Mouse (Mus musculus): ENCODE data around the gene Tuft1.
"Not testable (repeated sequence)": the region's sequence is repeated elsewhere in the genome, so short reads cannot be mapped to it uniquely, and the experiment has no call there.

Tuft1 gene

GRCm38 (mm10) chr3:94659142-94659748 is 573 bp upstream of the Tuft1 start:
- peak in 1 of 2 experiments; percentile 31 for DNase-seq

GRCm38 (mm10) chr3:94657852-94658739 is 576 bp downstream of the Tuft1 start:
- not testable (repeated sequence) for DNase-seq

DNA sequence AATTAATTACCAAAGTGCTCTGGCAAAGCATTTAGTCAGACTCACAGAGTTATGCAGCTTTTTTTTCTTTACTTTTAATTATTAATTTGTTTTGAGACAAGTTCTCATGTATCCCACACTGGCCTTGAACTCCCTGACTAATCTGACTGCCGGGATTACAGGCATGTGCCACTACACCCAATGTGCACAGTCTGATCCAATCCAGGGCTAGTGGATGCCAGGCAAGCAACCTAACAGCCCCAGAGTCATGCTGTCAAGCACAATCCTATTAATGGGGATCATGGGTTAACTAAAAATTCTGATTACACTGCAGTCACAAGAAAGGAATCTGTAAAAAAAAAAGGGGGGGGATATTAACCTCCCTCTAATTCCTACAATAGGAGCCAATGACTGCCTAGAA is 4.7 kb downstream of the Tuft1 start:
- not testable (repeated sequence) for DNase-seq

- peak; percentile 60 to 85 for DNase-seq
These were observed 8.3 kb downstream of the Tuft1 start for GRCm38 (mm10) chr3:94650409-94650808.

GRCm38 (mm10) chr3:94648755-94649590 is 9.7 kb downstream of the Tuft1 start:
- peak; percentile 50 to 52 for DNase-seq

- not testable (repeated sequence) for DNase-seq
These were observed 16.0 kb downstream of the Tuft1 start, which contains the start of gene Gm10972 for GRCm38 (mm10) chr3:94642495-94643162. Gm10972 (plus strand) TSS chr3:94643112.

- no peak for DNase-seq
These were observed 28.8 kb downstream of the Tuft1 start for GRCm38 (mm10) chr3:94629876-94630275.

DNA sequence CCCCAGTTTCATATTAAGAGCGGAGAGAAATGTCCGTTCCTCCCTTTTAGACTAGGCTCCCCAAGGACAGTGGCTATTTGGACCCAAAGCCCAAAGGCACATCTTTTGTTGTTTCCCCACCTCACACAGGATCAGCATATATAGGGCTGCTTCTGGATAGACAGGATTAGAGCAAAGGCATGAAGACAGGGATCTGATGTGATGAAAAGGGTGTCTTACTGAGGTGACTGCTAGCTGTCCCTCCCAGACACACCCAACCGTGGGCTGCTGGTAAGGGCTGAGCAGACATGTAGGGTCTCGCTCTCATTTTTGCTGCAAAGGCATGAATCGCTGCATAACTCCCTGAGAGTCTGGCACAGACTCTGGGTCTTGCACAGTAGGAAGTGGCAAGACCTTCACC is 30.0 kb downstream of the Tuft1 start:
- no peak for DNase-seq

GRCm38 (mm10) chr3:94624281-94624680 is 34.4 kb downstream of the Tuft1 start:
- no peak for DNase-seq

- no peak for DNase-seq
These were observed 36.1 kb downstream of the Tuft1 start for GRCm38 (mm10) chr3:94622550-94622949.

- peak; percentile 61 to 76 for DNase-seq
These were observed 36.7 kb downstream of the Tuft1 start for GRCm38 (mm10) chr3:94621740-94622507.

DNA sequence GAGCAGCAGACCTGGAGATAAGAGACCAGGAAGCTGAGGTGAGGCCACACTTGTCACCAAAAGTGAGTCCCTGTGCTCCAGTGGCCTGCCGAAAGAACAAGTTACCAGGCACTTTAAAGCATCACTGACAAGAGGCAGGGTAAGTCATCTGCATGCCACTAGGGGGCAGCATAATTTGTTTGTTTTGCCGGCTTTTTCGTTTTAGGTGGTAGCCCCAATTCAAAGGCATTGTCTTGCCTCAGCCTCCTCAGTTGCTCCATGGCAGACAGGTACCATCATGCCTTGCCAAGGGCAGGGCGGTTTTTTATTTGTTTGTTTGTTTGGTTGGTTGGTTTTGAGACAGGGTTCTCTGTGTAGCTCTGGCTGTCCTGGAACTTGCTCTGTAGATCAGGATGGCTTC is 42.0 kb downstream of the Tuft1 start:
- DNase-seq, result peak in 1 of 2 experiments; percentile 50

DNA sequence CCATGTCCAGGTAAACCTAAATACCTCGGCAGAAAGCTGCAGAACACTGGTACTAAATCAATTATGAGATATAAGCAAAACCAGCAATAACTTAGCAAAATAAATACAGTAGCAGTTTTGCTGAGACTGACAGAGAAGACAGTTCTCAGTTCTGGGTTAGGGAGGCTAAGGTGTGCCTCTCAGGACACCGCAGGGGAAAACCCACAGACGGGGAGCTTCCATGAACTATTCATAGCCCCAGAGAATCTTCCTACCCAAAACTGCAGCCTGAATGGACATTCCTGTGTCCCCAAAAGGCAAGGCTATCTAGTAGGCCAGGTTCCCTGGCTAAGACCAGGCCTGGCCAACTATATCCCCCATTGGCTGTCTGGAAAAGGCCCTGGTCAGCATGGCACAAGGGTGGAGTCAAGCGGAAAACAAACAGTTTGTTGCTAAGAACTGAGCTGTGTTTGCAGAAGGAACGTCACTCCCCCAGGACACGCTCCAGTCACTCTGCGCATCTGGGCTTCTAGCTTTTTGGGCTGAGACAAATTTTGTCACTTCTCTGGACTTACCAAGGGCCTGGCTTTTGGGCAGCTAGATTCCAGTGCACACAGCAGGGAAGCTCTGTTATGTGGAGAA is 45.3 kb downstream of the Tuft1 start:
- DNase-seq, result no peak

DNA sequence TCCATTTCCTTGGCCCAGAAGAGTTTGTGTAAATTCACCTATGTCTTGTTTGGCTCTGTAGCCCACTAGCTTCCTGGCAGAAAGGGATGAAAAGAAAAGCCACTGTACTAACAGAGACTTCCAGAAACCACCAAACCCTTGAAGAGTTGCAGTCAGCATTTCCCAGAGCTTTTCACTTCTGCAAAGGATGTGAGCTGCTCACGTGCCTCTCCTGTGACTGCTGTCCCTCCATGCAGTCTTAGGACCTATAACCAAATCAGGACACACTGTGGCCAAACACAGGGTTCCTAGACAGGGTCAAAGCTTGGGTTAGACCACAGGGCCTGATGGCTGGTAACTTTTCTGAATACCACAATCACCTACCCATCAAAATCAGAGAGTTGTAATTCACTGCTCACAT is 46.4 kb downstream of the Tuft1 start:
- DNase-seq, result no peak

DNA sequence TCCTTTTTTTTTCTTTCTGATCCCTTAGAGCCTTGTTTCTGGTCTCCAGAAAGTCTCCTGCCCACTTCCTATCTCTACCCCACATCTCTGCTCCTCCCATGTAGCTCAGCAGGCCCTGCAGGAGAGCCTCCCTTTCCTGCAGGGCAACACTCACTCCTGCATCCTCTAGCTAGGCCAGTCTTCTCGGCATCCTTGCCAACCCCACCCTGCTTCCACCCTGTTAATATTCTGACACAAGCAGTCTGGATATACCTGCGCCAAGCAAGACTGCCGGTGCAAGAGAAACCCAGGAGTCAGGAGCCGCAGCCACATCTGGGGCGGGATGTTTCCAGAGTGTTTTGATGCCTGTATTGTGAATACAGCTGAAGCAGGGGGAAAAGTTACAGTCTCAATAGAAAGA is 46.8 kb downstream of the Tuft1 start:
- no peak for DNase-seq

GRCm38 (mm10) chr3:94611343-94611742 is 47.3 kb downstream of the Tuft1 start:
- DNase-seq, result no peak

DNA sequence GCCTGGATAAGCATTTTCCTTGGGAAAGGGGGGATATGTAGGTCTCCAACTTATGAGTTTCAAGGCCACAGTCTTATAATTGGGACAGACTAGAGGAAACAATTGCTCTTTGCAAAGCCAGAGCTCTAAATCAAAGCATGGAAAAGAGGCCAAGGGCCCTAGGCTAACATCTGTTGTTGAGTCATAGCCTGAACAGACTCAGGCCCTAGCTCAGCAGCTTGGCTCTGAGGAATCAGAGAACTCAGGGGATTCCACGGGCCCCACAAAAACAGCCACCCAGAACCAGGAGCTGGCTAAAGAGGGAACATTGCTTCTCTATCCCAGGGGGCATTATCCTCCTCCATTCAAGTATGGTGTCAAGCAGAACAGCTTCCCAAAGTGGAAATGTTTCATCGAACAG is 48.1 kb downstream of the Tuft1 start:
- DNase-seq, result no peak

DNA sequence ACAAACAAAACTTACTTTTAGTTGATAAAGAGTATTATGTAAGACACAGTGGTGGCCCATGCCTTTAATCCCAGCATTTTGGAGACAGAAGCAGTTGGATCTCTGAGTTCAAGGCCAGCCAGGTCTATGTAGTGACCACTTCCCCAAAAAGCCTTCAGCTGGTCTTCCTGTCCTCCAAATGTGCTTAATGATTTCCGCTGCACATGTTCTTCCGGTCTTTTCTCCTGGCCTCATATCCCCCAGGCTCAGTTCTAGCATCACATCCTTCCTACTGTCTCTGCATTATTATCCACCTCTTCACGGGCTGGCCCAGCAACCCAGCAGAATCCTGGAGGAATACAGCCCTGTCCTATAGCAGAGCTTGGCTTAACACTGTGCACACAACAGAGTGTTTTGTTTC is 49.1 kb downstream of the Tuft1 start:
- DNase-seq, result no peak

DNA sequence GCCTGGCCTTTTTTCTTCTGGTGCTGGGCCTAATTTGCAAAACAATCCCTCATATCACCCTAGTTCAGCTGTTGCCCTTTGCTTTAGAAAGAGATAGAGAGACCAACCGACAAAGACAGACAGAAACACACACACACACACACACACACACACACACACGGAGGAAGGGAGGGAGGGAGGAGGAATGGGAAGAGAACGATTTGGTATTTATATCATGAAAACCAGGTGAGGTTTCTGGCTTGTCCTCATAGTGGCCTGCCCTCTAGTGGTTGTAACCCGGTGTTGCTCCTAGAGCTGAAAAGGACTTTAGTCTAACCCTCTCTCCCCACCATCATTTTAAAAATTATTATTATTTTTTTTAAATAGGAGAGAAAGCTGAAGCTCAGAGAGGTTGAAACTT is 56.7 kb downstream of the Tuft1 start:
- peak in 1 of 2 experiments; percentile 65 for DNase-seq

DNA sequence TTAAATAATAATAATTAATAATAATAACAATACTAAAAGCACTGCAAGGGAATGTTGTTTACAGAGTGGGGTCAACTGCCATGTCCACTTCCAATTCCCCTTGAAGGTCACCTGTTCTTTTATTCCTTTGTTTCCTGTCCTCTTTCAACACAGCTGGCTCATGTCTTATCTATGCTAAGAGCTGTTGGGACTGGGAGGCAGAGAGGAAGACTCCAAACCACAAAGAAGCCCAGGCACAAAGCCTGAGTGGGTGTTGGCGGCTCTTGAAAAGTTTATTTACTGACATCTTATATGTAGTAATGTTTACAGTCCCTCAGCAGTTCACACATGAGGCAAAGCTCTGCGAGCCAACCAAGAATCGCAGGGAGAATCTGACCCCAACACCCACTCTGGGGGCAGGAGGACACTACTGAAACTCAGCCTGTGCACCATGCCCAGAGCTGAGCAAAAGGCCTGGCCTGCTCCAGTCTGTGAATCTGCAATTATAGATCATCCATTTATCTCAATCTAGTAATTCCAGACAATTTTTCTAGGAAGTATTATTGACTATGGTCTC is 61.4 kb downstream of the Tuft1 start:
- DNase-seq, result no peak

GRCm38 (mm10) chr3:94595871-94596287 is 62.8 kb downstream of the Tuft1 start:
- DNase-seq, result no peak
